Mouse (Mus musculus): ENCODE data around the gene Cdk19. TPM values are rescaled to one million over a fixed set of nuclear protein-coding genes. Genes with fewer than 3 reads are reported as not detected.

The Cdk19 gene
- total RNA-seq, 2 experiments from 2014 or later: 11.9 to 15.7 TPM

Other genes starting within 250 kb of the Cdk19 start
- gene Slc16a10, start 197.3 kb upstream of the Cdk19 start, total RNA-seq (2021): 10 to 100 TPM; 23.0 to 25.2 TPM
- gene Rpf2, start 92.5 kb upstream of the Cdk19 start, total RNA-seq (2021): 1 to 10 TPM; 8.7 to 8.8 TPM
- gene Gtf3c6, start 81.5 kb upstream of the Cdk19 start, total RNA-seq (2021): 10 to 100 TPM; 20.1 to 24.7 TPM
- 10 to 100 TPM; 58.8 to 86.5 TPM for gene Amd1, start 37.4 kb upstream of the Cdk19 start, total RNA-seq (2021)
- gene Slc22a16, start 230.8 kb downstream of the Cdk19 start, total RNA-seq (2021): not detected